Mouse (Mus musculus) heart, adult 2 months (tissue): ENCODE results near the gene Cenpl. TPM values are rescaled to one million over a fixed set of nuclear protein-coding genes. Genes with fewer than 3 reads are reported as not detected.

ENCODE experiments used
- DNase-seq, 2 experiments: peaks; one replicate each; pipeline ENCODE4 v3.0.0; 2021
- H3K27ac ChIP-seq: fragments of 200-600 bp; 2 replicates; pipeline ENCODE4 v1.8.1; 2022
- H3K27me3 ChIP-seq: fragments of 200-500 bp; 2 replicates; pipeline ENCODE4 v1.6.1; 2012; ENCODE audit warnings: mild to moderate bottlenecking, low read length, inconsistent platforms, mixed read lengths; ENCODE audit not compliant: control insufficient read depth, insufficient read depth
- H3K36me3 ChIP-seq: fragments of 200-500 bp; 2 replicates; pipeline ENCODE4 v1.6.1; 2012; ENCODE audit warnings: low read length, inconsistent platforms; ENCODE audit not compliant: control insufficient read depth, insufficient read depth
- H3K4me1 ChIP-seq: fragments of 200-500 bp; 2 replicates; pipeline ENCODE4 v1.6.1; 2011; ENCODE audit warnings: low read length; ENCODE audit not compliant: control insufficient read depth, insufficient read depth
- H3K4me3 ChIP-seq: fragments of 200-600 bp; 2 replicates; pipeline ENCODE4 v1.8.1; 2022
- H3K79me2 ChIP-seq: fragments of 200-500 bp; replicated peaks from 2 replicates; pipeline ENCODE4 v1.6.1; 2012; ENCODE audit warnings: mild to moderate bottlenecking, inconsistent platforms, low read length, moderate library complexity, mixed read lengths; ENCODE audit not compliant: control insufficient read depth, insufficient read depth
- H3K9ac ChIP-seq: fragments of 200-500 bp; 2 replicates; pipeline ENCODE4 v1.6.1; 2012; ENCODE audit warnings: low read depth, mild to moderate bottlenecking, control low read depth, inconsistent platforms, low read length, mixed read lengths
- CTCF ChIP-seq: fragments of 200-600 bp; IDR thresholded peaks from 2 replicates; pipeline ENCODE4 v1.8.1; 2022; ENCODE audit warnings: antibody characterized with exemption, mild to moderate bottlenecking, moderate library complexity
- EP300 ChIP-seq: fragments of 200-500 bp; IDR thresholded peaks from 2 replicates; pipeline ENCODE4 v1.6.1; 2011; ENCODE audit warnings: low read depth, low read length, control low read depth; ENCODE audit not compliant: insufficient read depth
- POLR2A ChIP-seq: fragments of 200-500 bp; IDR thresholded peaks from 2 replicates; pipeline ENCODE4 v1.6.1; 2011; ENCODE audit warnings: mild to moderate bottlenecking, low read depth, low read length, control low read depth; ENCODE audit not compliant: insufficient read depth
- WGBS: fragments of 180-500 bp; shearing (Covaris S2); methylation state at CpG from one replicate; pipeline ENCODE4 v1.1.7; 2018; 5-methylcytosine and 5-hydroxymethylcytosine counted together
- intact Hi-C: fragments of 180-260 bp; cut with DNase I; formaldehyde crosslinking; loops from one replicate; pipeline ENCODE4 v1.15.1; 2025
- polyA plus RNA-seq: library from polyadenylated mRNA; depleted of rRNA; stranded (reverse); fragments of >200 nt; gene quantifications from 2 replicates; pipeline ENCODE4 v1.2.3, GENCODE M21; 2012; rRNA removed
- total RNA-seq, 2 experiments: library from RNA; stranded (reverse); gene quantifications; 2 replicates each; pipeline ENCODE4 v1.2.3; 2021

Gene Cenpl
- total and polyA plus RNA-seq, 3 experiments, result 0.41 to 1.2 (median 1.1) TPM

- H3K4me3 ChIP-seq, result peak within 1 kb of the TSS; percentile 73
- peak within 1 kb of the TSS; percentile 84 for H3K27ac ChIP-seq
- peaks cover 6% of the 10 kb centered on the region; the same call in 1 of the 2 replicates for H3K36me3 ChIP-seq
- under 1% methylated on average over 41 of the region's 41 CpGs for WGBS
- H3K27me3 ChIP-seq, result no peaks in the 10 kb centered on the region
- peak within 1 kb of the TSS; percentile 74 for H3K9ac ChIP-seq
- DNase-seq, result peak; percentile 92 to 96
- H3K4me1 ChIP-seq, result peaks cover 2% of the 10 kb centered on the region
- intact Hi-C loops, result loop anchor here (2.0 to 10.0 kb wide), 4 partner anchors 60 to 916 kb away; partner anchors contain the start of genes Cacybp, Cenpl and Dars2
- TF ChIP-seq CTCF, result peak; percentile 25; the same call in 1 of the 2 replicates
- peak; percentile 77 for TF ChIP-seq EP300
- peak; percentile 93 for TF ChIP-seq POLR2A
- peaks cover 6% of the 10 kb centered on the region; the same call in 1 of the 2 replicates for H3K79me2 ChIP-seq
Observed at GRCm38 (mm10) chr1:161130726-161131664, 60.5 kb downstream of the Cenpl start, which contains the start of gene Klhl20. Gene Klhl20 (minus strand): TSS chr1:161131511.

Other genes starting within 250 kb of the Cenpl start
- gene Rc3h1, start 164.3 kb upstream of the Cenpl start, total RNA-seq, result 10 to 100 TPM; 39.0 to 42.0 TPM
- gene Rc3h1, start 164.3 kb upstream of the Cenpl start, polyA plus RNA-seq, result 9.8 and 21.1 TPM in 2 replicates
- gene Serpinc1, start 92.1 kb upstream of the Cenpl start, total RNA-seq, result under 1 TPM; 0.08 to 0.32 TPM
- gene Serpinc1, start 92.1 kb upstream of the Cenpl start, polyA plus RNA-seq, result 0.29 and 2.3 TPM in 2 replicates
- 10 to 100 TPM; 13.8 to 14.2 TPM for gene Zbtb37, start 35.9 kb upstream of the Cenpl start, total RNA-seq
- gene Zbtb37, start 35.9 kb upstream of the Cenpl start, polyA plus RNA-seq, result 1.8 and 3.8 TPM in 2 replicates
- gene Dars2, start 55 bp upstream of the Cenpl start, total RNA-seq, result 10 to 100 TPM; 23.0 to 25.4 TPM
- gene Dars2, start 55 bp upstream of the Cenpl start, polyA plus RNA-seq, result 13.7 and 38.3 TPM in 2 replicates
- 10 to 100 TPM in 1 of 2 experiments, 1 to 10 TPM in 1; 10.0 to 10.6 TPM for gene Klhl20, start 60.8 kb downstream of the Cenpl start, total RNA-seq
- gene Klhl20, start 60.8 kb downstream of the Cenpl start, polyA plus RNA-seq, result 7.3 and 9.8 TPM in 2 replicates
- gene Ankrd45, start 72.0 kb downstream of the Cenpl start, total RNA-seq, result 1 to 10 TPM; 2.1 to 2.7 TPM
- 0.70 and 1.4 TPM in 2 replicates for gene Ankrd45, start 72.0 kb downstream of the Cenpl start, polyA plus RNA-seq
- gene Tex50, start 88.6 kb downstream of the Cenpl start, total RNA-seq, result not detected
- not detected in 2 replicates for gene Tex50, start 88.6 kb downstream of the Cenpl start, polyA plus RNA-seq
- gene Prdx6, start 180.5 kb downstream of the Cenpl start, total RNA-seq, result 100 to 1,000 TPM; 284 to 336 TPM
- 186 and 235 TPM in 2 replicates for gene Prdx6, start 180.5 kb downstream of the Cenpl start, polyA plus RNA-seq